Mouse (Mus musculus): ENCODE measurements around the gene Iqgap1. TPM values are rescaled to one million over a fixed set of nuclear protein-coding genes. Genes with fewer than 3 reads are reported as not detected.

The Iqgap1 gene
- polyA plus RNA-seq, 1 experiment from 2014 or later = 40.1 TPM

DNA sequence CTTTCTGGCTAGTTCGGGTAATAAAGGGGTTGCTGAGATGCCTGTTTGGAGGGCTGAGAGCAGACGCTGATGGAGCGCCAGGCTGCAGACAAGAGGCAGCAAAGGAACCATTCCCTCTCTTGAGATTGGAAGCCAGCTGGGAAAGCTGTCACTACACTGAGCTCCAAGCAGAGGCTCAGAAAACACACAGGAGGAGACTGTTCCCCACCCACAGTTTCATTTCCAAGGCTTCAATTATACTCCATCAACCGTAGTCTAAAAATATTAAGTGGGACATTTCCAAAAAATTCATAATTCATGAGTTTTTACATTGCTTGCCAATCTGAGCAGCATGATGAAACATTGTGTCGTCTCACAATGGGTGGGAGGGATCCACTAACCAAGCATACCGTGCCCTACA is 134.6 kb downstream of the Iqgap1 start:
- H3K9me3 ChIP-seq (replicated peaks) = no peaks in the 10 kb centered on the region
- WGBS = 55% methylated on average over 6 of the region's 6 CpGs
- H3K4me1 ChIP-seq = peaks cover 14% of the 10 kb centered on the region
- H3K27ac ChIP-seq = no peak overlapping the region
- no peak overlapping the region for H3K4me3 ChIP-seq
- H3K9ac ChIP-seq = no peak overlapping the region
- no peak for ATAC-seq (ENCODE audit: low FRiP score)
- H3K36me3 ChIP-seq = no peaks in the 10 kb centered on the region
- H3K27me3 ChIP-seq = no peaks in the 10 kb centered on the region
- no peak overlapping the region for H3K4me2 ChIP-seq (replicated peaks)

GRCm38 (mm10) chr7:80689221-80689591 is 136.6 kb downstream of the Iqgap1 start:
- Histone ChIP-seq H3K36me3 (no peaks in the 10 kb centered on the region), H3K27ac (peak overlapping the region; percentile 96), H3K4me3 (peak overlapping the region; percentile 80), H3K4me2 (replicated peaks) (peak overlapping the region; percentile 60), H3K27me3 (no peaks in the 10 kb centered on the region), H3K9me3 (replicated peaks) (no peaks in the 10 kb centered on the region), H3K9ac (peak overlapping the region; percentile 96), H3K4me1 (peaks cover 17% of the 10 kb centered on the region)
- WGBS = 29% methylated on average over 10 of the region's 10 CpGs
- no peak for ATAC-seq (ENCODE audit: low FRiP score)

GRCm38 (mm10) chr7:80688556-80689220 is 137.1 kb downstream of the Iqgap1 start, which contains the start of gene Crtc3:
TSS of gene Crtc3 (minus strand) at chr7:80688877.
- peak; percentile 83 for ATAC-seq (ENCODE audit: low FRiP score)
- H3K9me3 ChIP-seq (replicated peaks) = no peaks in the 10 kb centered on the region
- H3K27me3 ChIP-seq = no peaks in the 10 kb centered on the region
- peak within 1 kb of the TSS; percentile 96 for H3K27ac ChIP-seq
- H3K4me1 ChIP-seq = peaks cover 17% of the 10 kb centered on the region
- peak within 1 kb of the TSS; percentile 96 for H3K9ac ChIP-seq
- peak within 1 kb of the TSS; percentile 60 for H3K4me2 ChIP-seq (replicated peaks)
- H3K36me3 ChIP-seq = no peaks in the 10 kb centered on the region
- WGBS = under 1% methylated on average over 55 of the region's 83 CpGs
- peak within 1 kb of the TSS; percentile 80 for H3K4me3 ChIP-seq

DNA sequence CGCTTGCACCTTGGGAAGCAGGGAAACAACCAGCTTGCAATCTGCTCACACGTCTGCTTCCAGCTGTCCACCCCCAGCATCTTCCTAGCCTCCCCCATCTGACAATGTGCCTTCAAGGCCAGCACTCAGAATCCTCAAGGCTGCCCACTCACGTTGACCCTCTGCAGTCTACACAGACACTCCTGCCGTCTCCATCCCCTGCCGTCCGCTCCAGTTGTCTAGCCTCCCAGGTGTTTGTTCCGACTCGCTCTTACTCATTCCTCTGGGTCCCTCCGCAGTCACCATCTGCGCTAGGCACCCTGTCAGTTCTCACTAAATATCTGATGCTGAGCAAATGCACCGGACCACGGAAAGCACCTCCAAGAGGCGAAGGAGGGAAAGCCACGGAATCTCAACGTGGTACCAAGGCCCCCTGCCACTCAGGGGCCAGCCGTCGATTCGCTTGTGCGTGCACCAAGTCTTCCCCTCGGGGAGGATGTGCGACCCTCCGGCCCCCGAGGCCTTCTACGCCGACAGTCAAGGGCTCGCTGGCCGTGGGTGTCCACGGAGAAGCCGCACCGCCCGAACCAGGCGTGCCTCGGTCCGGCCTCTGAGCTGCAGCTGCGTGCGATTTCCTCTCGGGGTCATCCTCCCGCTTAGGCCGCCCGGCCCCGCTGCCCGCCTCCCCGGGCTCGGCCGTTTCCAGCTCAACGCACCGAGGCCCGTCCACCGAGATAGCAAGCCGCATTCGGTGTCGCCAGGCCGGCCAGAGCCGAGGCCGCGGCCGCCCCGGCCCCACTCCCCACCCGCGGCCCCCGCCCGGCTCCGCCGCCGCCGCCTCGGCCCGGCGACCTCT is 137.8 kb downstream of the Iqgap1 start:
- no peaks in the 10 kb centered on the region for H3K9me3 ChIP-seq (replicated peaks)
- H3K27ac ChIP-seq = peak overlapping the region; percentile 96
- peaks cover 17% of the 10 kb centered on the region for H3K4me1 ChIP-seq
- no peaks in the 10 kb centered on the region for H3K36me3 ChIP-seq
- H3K4me3 ChIP-seq = peak overlapping the region; percentile 80
- H3K9ac ChIP-seq = peak overlapping the region; percentile 96
- peak overlapping the region; percentile 60 for H3K4me2 ChIP-seq (replicated peaks)
- ATAC-seq (ENCODE audit: low FRiP score) = peak; percentile 58
- WGBS = 2% methylated on average over 59 of the region's 69 CpGs
- H3K27me3 ChIP-seq = no peaks in the 10 kb centered on the region

- Histone ChIP-seq H3K27me3 (no peaks in the 10 kb centered on the region), H3K4me3 (no peak overlapping the region), H3K4me1 (peaks cover 20% of the 10 kb centered on the region), H3K36me3 (no peaks in the 10 kb centered on the region), H3K9me3 (replicated peaks) (no peaks in the 10 kb centered on the region), H3K9ac (no peak overlapping the region), H3K27ac (no peak overlapping the region), H3K4me2 (replicated peaks) (no peak overlapping the region)
- 91% methylated on average over 5 of the region's 5 CpGs for WGBS
- no peak for ATAC-seq (ENCODE audit: low FRiP score)
Measured at GRCm38 (mm10) chr7:80685639-80686038, 140.1 kb downstream of the Iqgap1 start.

DNA sequence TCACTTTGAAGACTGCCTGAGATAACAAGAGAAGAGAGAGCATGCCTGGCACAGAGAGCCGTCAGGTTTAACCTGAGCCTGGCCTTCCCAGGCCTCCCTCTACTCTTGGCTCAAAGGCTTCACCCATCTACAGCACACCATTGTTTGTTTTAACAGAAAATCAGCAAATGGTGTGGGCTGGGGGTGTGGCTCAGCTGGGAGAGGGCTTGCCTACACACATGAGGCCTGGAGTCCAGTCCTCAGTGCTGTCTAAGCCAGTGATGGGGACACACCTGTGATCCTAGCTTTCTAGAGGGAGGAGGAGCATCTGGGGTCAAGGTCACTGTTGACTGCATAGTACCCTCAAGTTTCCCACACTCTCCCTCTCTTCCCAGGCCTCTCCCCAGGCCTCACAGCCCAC is 143.1 kb downstream of the Iqgap1 start:
- peaks cover 19% of the 10 kb centered on the region for H3K4me1 ChIP-seq
- no peak overlapping the region for H3K9ac ChIP-seq
- H3K9me3 ChIP-seq (replicated peaks) = no peaks in the 10 kb centered on the region
- no peaks in the 10 kb centered on the region for H3K36me3 ChIP-seq
- H3K4me2 ChIP-seq (replicated peaks) = no peak overlapping the region
- H3K27ac ChIP-seq = no peak overlapping the region
- WGBS = 64% methylated on average over 1 of the region's 1 CpGs
- no peak for ATAC-seq (ENCODE audit: low FRiP score)
- H3K4me3 ChIP-seq = no peak overlapping the region
- no peaks in the 10 kb centered on the region for H3K27me3 ChIP-seq

DNA sequence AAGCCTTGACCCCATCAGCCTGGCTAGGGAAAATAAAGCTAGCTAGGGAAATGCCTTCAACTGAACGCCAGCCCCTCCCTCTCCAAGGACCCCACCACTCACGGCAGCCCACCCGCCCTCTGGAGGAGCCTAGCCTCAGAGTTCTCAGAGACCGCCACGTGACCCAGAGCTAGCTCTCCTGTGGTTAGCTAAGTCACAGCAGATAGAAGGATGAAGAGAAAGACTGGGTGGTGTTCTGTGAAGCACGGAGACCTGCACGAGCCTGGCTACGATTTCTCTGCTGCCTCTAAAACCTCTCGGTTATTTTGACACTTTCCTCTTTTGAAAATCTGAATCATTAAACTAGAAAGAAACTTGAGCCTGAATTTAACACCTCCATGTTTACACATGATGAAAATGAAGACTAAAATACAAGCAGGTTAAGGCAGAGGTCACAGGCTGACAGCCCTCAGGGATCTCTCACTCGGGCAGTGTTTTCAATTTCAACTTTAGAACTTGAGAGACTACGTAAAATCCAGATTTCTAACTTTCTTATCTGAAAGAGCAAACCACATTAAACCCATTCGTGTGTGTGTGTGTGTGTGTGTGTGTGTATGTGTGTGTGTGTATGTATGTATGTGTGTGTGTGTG is 145.4 kb downstream of the Iqgap1 start:
- 21% methylated on average over 12 of the region's 12 CpGs for WGBS
- no peaks in the 10 kb centered on the region for H3K9me3 ChIP-seq (replicated peaks)
- 0 out of 2 replicates have a peak overlapping the region, but pooled peaks have one; percentile 2 for H3K4me2 ChIP-seq (replicated peaks)
- no peak overlapping the region for H3K9ac ChIP-seq
- ATAC-seq (ENCODE audit: low FRiP score) = no peak
- no peak overlapping the region for H3K4me3 ChIP-seq
- no peaks in the 10 kb centered on the region for H3K27me3 ChIP-seq
- H3K27ac ChIP-seq = no peak overlapping the region
- no peaks in the 10 kb centered on the region for H3K36me3 ChIP-seq
- H3K4me1 ChIP-seq = peaks cover 12% of the 10 kb centered on the region

DNA sequence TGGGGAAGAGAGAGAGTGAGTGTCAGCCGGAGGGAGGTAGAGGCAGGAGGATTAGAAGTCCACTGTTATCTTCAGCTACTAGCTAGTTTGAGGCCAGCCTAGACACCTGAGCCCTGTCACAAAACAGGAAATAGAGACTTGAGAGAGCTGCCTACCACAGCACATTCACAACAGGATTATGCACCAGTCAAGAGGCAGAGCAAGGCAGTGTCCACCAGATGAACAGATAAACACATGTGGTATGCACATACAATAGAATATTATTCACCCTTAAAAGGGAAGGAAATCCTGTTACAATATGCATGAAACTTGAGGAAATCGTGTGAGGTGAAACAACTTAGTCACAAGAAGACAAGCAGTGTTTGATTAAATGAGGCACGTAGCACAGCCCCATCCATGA is 153.5 kb downstream of the Iqgap1 start:
- no peak overlapping the region for H3K9ac ChIP-seq
- WGBS = 71% methylated on average over 3 of the region's 3 CpGs
- H3K4me3 ChIP-seq = no peak overlapping the region
- no peaks in the 10 kb centered on the region for H3K9me3 ChIP-seq (replicated peaks)
- peaks cover 4% of the 10 kb centered on the region; the same call in 1 of the 2 replicates for H3K4me1 ChIP-seq
- H3K36me3 ChIP-seq = no peaks in the 10 kb centered on the region
- no peak for ATAC-seq (ENCODE audit: low FRiP score)
- H3K27ac ChIP-seq = no peak overlapping the region
- no peaks in the 10 kb centered on the region for H3K27me3 ChIP-seq
- no peak overlapping the region for H3K4me2 ChIP-seq (replicated peaks)

DNA sequence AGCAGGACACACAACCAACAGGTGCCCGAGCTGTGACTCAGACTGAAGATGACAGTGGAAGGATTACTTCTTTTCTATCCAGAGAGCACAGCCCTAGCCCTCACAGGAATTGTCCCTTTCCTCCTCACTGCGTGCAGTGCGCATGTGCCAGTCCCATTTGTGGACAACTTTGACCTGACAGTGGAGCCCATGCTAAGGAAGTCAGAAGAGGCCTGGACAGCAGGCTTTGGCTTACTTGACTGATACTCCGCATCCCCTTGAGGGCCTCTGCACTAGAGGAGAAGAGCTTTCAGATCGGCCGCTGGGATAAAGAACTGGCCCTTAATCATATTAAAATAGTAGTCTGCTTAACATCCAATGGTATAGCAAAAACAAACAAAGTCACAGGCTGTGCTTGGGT is 154.9 kb downstream of the Iqgap1 start:
- Histone ChIP-seq H3K27ac (no peak overlapping the region), H3K9me3 (replicated peaks) (no peaks in the 10 kb centered on the region), H3K36me3 (no peaks in the 10 kb centered on the region), H3K4me1 (peaks cover 8% of the 10 kb centered on the region; the same call in 1 of the 2 replicates), H3K4me3 (no peak overlapping the region), H3K9ac (no peak overlapping the region), H3K27me3 (no peaks in the 10 kb centered on the region), H3K4me2 (replicated peaks) (no peak overlapping the region)
- 87% methylated on average over 6 of the region's 6 CpGs for WGBS
- no peak for ATAC-seq (ENCODE audit: low FRiP score)

DNA sequence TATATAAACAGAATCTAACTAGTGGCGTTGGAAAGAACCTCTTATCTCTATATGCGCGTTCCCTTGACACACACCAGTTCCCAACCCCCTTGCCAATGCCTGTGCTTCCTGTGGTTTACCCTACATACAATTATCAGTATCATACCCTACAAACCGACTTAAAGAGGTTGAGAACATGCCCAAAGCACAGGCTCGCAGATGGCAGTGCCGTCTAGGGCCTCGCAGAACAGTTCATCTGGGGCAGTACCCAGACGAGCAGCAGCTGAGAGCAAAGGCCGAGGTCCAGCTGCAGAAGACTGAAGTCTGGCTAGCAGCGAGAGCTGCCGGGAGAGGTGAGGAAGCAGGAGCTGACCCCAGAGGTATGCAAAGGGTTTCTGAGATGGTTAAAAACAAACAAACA is 158.6 kb downstream of the Iqgap1 start:
- WGBS = 75% methylated on average over 11 of the region's 11 CpGs
- Histone ChIP-seq H3K4me3 (no peak overlapping the region), H3K4me2 (replicated peaks) (no peak overlapping the region), H3K9me3 (replicated peaks) (no peaks in the 10 kb centered on the region), H3K36me3 (no peaks in the 10 kb centered on the region), H3K27me3 (no peaks in the 10 kb centered on the region), H3K4me1 (peaks cover 8% of the 10 kb centered on the region; the same call in 1 of the 2 replicates), H3K9ac (no peak overlapping the region), H3K27ac (no peak overlapping the region; the same call in 1 of the 2 replicates)
- no peak for ATAC-seq (ENCODE audit: low FRiP score)

DNA sequence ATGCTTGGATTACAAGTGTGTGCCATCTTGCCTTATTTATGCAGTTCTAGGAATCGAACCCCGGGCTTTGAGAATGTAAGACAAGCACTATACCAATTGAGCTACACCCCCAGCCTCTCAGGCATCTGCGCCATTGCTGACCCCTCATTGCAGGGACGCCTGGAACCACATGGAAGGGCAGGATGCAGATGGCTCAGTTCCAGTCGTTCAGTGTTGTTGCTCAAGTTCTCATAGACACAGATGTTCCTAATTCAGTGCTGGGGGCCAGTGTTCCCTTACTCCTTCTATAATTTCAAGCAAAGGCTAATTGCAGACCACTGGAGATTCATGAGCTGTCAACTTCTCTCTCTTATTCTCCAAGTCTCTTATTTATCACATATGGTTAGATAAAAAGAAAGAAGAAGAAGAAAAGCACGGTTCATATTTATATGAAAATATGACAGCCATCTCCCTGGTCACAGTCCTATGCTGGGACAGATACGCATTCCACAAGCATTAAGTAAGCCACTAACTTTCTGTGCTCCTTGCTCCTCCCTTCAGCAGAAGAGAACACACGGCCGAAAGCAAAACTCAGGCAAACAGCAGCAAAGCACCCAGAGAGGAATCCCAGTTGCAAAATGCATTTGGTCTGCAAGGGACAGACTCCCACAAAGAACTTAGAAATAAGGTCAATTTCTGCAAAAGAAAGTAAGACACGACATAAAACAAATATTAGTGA is 159.4 kb downstream of the Iqgap1 start:
- Histone ChIP-seq H3K36me3 (no peaks in the 10 kb centered on the region), H3K9me3 (replicated peaks) (no peaks in the 10 kb centered on the region), H3K9ac (no peak overlapping the region), H3K4me1 (peaks cover 8% of the 10 kb centered on the region; the same call in 1 of the 2 replicates), H3K27me3 (no peaks in the 10 kb centered on the region), H3K27ac (no peak overlapping the region), H3K4me3 (no peak overlapping the region), H3K4me2 (replicated peaks) (no peak overlapping the region)
- 65% methylated on average over 10 of the region's 10 CpGs for WGBS
- ATAC-seq (ENCODE audit: low FRiP score) = no peak

All from hindbrain, embryonic 12.5 days (tissue).